Mouse (Mus musculus): ENCODE results near the gene 4930562C15Rik. TPM values are rescaled to one million over a fixed set of nuclear protein-coding genes. Genes with fewer than 3 reads are reported as not detected.
A peak's percentile ranks its signal among the peaks of the same experiment; 100 is the strongest.

The 4930562C15Rik gene
- total RNA-seq, 2 experiments from 2014 or later: 0.51 TPM; not detected in 1

DNA sequence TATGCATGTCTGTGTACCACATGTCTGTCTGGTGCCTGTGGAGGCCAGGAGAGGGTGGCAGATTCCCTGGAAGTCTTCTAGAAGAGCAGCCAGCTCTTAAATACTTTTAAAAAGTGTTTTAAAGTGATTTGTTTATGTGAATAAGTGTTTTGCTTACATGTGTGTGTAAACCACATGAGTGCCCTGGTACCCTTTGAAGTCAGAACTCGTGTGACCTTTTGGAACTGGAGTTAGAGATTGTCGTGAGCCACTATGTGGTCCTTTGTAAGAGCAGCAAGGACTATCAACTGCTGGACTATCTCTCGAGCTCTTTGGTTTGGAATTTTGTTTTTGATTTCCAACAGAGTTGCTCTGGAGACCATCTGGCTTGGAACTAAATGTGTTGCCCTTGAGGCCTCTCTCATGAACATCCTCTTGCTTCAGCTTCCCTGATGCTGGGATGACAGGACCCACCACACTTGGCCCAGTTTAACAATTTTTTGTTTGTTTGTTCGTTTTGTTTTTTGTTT lies 55.0 kb downstream of the 4930562C15Rik start:
- peak; percentile 57 to 63 for DNase-seq

GRCm38 (mm10) chr16:4892171-4892570 lies 57.0 kb downstream of the 4930562C15Rik start:
- DNase-seq: no peak

DNA sequence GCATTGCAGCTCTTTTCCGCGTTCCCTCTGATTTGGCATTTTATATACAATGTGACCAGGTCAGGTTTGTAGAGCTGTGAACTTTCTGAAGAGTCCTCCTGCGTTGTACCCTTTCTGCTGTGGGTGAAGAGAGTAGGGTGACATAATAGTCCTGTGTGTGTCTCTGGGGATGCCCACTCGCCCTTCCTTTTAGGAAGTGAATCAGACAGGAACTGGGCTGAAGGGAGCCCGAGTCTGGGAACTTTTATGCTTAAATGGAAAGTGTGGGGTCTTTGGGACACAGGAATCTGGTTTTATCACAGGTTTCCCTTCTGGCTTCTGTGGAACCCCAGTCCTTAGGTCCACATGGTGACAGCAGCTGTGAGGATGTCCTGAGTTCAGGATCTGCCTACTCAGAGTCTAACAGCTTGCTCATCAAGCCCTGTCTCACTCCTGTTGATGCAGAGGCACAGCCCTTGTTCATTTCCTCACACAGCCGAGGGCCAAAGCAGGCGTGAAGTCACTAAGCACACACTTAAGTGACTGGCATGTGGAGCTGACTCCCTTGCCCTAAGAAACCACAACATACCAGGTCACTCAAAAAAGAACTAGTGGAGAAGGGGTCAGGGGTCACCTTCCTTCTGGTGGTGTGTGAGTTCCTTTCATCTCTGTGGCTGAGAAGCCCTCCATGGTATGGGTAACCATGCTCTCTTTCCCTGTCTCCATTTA lies 59.1 kb downstream of the 4930562C15Rik start:
- peak in 1 of 2 experiments; percentile 57 for DNase-seq

DNA sequence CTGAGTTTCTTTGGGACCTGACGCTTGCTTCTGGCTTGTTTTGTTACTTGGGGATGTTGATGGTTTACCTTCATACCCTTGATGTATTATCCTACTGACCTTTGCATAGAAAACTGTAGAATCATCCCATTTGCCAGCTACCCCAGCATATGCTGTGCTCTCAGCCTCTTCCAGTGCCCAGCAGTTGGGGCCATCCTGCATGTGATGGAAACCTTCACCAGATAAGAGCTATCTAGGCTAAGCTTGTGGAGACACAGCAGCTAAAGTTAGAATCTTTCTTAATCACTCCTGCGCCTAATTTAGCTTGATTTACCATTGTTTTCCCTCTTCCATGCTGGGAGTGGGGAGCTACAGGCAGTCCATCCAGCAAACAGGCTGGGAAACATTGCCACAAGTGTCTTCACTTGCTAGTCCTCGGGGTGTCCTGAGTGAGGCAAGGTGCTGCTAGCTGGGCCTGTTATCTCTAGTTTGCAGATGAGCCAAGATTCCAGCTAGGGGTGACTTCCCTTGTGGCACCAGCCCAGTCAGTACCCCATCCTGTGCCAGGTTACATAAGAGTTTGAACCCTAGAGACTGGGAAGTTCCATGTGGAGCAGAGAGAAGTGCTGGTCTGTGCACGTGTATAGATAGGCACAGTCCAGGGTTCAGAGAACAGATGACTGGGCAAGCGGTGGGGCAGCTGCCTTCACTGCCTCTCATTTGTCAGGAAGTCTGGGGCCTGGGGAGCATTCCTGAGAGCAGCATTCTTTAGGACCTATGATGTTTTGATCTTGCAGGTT lies 61.2 kb downstream of the 4930562C15Rik start:
- peak; percentile 83 to 88 for DNase-seq

DNA sequence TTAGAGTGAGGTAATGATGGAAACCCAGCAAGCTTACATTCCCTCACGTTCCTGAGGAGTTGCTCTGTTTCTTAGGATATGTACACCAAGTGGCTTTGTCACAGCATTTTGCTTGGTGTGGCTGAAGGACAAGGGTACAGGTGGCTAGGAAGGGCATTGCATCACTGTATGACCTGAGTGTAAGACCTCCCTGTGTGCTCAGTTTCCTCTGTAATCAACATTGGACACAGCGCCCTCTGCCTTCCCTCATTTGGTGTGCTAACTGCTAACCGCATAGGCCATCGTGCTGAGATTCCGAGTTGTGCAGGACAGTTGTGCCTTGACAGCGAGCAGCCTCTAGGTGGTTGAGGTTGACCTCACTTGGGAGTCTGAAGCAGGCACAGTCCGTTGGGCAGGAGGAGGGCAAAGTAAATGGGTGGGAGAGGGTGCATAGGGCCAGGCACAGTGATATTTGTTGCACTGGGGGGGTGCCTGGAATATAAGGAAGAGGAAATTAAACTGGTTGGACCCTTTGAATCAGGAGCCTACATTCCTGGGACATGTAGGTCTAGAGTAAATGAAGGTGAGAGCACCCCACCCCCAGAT lies 62.0 kb downstream of the 4930562C15Rik start:
- no peak for DNase-seq

GRCm38 (mm10) chr16:4898881-4899280 lies 63.7 kb downstream of the 4930562C15Rik start:
- no peak for DNase-seq

DNA sequence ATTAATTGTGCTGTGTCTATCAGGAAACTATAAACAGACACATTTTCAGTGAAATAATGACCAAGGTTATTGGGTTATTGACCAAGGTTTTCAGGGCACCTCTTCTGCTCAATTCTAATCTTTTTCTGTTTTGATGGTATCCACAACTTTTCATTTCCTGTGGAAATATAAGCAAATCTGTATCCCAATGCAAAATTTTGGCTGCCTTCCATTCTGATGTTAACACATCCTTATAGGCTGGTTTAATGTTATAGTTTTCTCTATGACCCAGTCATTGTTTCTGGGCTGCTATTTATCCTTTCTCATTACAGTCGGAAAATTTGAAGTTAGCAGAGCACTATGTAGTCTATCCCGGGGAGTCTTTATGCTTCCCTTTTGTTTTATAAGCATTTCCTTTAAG lies 64.5 kb downstream of the 4930562C15Rik start:
- no peak for DNase-seq

DNA sequence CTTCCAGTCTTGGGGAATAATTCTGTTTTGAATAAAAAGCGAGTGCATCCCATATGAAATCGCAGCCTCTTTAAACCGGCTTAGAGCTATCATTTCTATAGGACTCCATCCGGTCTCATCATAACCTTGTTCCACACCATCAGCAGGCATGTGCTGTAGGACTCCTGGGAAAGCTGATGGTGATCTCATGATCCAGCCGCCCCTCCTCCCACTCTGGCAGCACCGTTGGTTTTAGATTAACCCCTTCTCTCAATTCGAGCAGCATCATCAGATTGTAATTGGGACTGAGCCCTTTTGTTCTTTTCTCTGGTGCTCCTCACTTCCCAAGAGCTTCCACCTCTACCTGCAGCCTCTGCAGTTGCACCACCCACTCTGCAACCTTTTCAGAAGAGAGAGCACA lies 66.0 kb downstream of the 4930562C15Rik start:
- no peak for DNase-seq

DNA sequence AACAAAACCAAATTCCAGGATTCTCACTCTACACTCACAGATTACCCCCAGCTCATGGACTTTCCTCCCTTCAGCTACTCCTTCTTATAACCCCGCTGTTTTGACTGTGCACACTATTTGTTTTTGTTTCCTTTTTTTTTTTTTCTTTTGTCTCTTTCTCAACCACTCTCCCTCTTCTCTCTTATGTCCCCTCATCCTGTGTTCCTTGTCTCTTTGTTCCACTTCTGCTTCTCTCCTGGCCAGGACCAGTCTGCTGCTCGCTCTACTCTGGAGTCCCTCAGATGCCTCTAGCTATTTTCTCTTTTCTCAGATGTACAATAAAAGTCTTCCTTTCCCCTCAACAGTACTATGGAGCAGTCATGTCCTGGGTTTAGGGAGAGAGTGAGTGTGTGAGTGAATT lies 67.2 kb downstream of the 4930562C15Rik start:
- DNase-seq: no peak

- DNase-seq: no peak
Observed at GRCm38 (mm10) chr16:4903491-4904102, 68.4 kb downstream of the 4930562C15Rik start.

GRCm38 (mm10) chr16:4904878-4905277 lies 69.7 kb downstream of the 4930562C15Rik start:
- no peak for DNase-seq

DNA sequence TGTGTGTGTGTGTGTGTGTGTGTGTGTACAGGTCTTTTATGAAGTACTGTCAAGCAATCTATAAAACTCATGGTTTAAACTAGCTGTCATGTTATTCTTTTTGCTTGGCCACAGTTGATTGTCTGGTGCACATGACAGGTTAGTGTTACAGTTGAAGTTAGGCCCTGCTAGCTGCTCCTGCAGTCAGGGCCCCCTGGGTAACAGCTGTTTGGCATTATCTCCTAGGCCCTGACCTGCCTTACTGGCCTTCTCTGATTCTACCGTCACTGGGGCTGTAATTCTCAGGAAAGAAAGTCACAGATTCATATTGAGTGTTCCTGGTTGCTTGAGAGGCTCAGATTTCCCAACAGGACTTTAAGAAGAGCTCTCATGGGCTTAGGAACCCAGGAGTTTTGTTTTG lies 70.4 kb downstream of the 4930562C15Rik start:
- DNase-seq: no peak

DNA sequence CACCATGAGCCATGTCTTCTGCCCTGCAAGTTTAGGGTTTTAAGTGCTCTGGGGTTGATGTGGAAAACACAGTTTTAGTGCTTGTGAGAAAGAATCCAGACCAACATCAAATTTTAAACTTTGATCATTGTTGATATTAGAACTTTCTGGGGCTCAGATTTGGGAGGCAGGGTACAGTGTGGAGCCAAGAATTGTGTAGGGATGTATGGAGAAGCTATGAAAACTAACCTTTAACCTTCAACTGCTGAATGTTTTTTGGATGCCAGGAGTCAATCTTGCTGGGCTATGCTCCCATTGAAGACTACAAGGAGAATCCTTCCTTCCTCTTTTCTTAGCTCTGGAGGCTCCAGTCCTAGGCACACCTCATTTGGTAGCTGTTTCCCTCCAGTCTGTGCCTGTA lies 71.3 kb downstream of the 4930562C15Rik start:
- no peak for DNase-seq

DNA sequence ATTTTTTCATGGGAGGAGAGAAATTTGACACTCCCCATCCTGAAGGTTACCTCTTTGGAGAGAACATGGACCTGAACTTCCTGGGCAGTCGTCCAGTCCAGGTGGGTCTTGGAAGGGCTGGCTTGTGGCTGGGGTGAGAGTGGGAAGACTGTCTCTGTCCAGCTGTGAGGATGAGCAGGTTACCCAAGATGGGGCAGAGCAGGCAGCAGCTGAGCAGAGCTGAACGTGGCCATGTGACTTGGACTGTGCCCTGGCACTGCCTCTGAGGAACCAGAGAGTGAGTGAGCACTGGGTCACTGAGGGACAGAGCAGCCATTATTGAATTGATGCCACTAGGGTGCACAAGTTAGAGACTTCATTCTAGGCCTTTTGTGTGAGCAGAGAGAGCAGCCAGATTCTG lies 72.2 kb downstream of the 4930562C15Rik start:
- no peak for DNase-seq

- DNase-seq: no peak
Observed at GRCm38 (mm10) chr16:4907972-4908371, 72.8 kb downstream of the 4930562C15Rik start.

GRCm38 (mm10) chr16:4909745-4910144 lies 74.5 kb downstream of the 4930562C15Rik start:
- DNase-seq: no peak

GRCm38 (mm10) chr16:4910758-4911157 lies 75.5 kb downstream of the 4930562C15Rik start:
- no peak for DNase-seq

DNA sequence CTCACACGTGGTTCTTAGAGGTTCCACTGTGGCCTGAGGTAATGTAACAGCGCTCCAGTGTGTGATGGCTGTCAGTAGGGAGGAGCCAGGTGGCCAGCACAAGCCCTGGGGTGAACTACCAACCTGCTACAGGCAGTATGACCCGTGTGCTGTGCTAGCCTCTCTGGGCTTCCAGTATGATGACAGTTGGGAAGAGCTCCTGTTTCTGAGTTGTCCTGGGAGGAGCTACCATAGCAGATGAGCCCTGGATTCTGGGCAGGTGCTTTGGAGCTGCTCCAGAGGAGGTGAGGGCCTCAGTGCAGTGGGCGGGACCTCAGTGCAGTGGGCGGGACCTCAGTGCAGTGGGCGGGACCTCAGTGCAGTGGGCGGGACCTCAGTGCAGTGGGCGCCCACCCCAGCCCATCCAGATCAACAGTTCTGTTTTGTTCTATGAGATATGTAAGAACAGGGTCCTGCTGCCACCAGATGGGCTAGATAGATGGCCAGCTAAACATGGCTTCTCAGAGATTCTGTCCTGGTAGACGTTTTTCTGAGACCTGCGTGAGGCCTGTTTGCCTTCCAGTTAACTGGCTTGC lies 76.9 kb downstream of the 4930562C15Rik start:
- no peak for DNase-seq

GRCm38 (mm10) chr16:4912907-4913782 lies 77.9 kb downstream of the 4930562C15Rik start:
- DNase-seq: peak; percentile 50 to 52

DNA sequence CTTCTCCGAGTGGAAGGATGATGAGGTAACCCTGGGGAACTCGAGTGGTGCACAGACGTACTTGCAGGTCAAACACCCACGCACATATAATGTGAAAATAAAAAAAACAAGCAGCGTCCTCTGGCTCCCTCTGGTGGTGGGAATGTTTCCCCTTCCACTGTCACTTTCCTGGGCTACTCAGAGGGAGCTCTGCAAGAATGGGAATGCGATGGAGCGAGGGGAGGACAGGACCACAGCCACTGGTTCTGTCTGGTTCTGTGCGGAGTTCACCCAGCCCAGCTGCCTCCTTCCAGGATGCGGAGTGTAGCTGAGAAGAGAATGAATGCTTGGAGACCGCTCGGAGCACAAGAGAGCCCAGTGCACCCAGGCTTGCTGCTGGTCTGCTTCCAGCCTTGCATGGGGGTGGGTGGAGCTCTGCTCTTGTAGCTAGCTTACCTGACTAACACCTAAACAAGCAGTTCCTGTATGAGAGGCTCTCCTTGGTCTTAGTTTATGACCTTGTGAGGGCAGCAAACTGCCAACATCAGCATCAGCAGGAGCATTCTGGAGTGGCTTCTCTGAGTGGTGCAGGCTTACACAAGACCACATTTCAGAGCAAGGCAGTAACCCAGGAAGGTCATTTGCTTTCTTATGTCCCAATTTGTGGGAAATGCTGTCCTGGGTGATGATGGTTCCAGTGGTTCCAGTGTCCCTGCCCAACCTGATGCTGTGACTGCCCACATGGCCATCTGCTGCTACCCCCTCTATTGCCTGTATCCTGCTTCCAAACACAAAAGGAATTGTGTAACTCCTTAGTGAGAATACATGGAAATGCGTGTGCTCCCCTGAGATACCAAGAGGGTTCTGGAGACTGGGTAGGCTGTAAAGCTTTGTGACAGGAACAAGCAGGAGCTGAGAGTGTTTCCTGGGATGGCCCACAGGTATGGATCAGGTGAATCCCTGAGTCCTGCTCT lies 78.8 kb downstream of the 4930562C15Rik start:
- peak; percentile 84 to 96 for DNase-seq

All from heart, adult 18-20 months (tissue).